12 mouse cellular contexts compared by ENCODE assay signal in genomic region chr13:95739651-95740050, GRCm38 (mm10). TPM values are rescaled to one million over a fixed set of nuclear protein-coding genes. Genes with fewer than 3 reads are reported as not detected.
A peak's percentile ranks its signal among the peaks of the same experiment; 100 is the strongest.
DNase-seq lines count a peak whose midpoint lies in the region; ATAC-seq and TF ChIP-seq lines count a peak whose summit lies in the region.
"Had no signal": no experiment of that assay in that cellular context is flagged by ENCODE, and none has a peak within 500 bp of the region (broad histone marks: within the 10 kb centered on the region; RNA-seq: fewer than 3 reads in every experiment).

No protein-coding gene starts in this region.

- TF ChIP-seq POLR2A in kidney, adult 2 months (IDR thresholded peaks at IDR 0.05; ENCODE audit: low read depth, low read length), result no peak

- peak; percentile 18 for DNase-seq in adrenal gland, postnatal 14 days
- DNase-seq in adrenal gland, postnatal 25 days, result no peak
- DNase-seq in kidney, adult 2 months, result peak; percentile 18
- peak; percentile 7 for DNase-seq in thymus, postnatal 25 days
- no peak for DNase-seq in thymus, adult 18-20 months
- DNase-seq in natural killer cell, adult 2 months (ENCODE audit: low spot score in 2 of 2), result no peak
- no peak for DNase-seq in testis, postnatal 14 days (ENCODE audit: low spot score)
- DNase-seq: heart, postnatal 36 days; liver had no signal

- no peaks in the 10 kb centered on the region for H3K27me3 ChIP-seq in kidney, adult 2 months (replicated peaks; ENCODE audit: control insufficient read depth, insufficient read depth, low read length)
- no peaks in the 10 kb centered on the region for H3K27me3 ChIP-seq in kidney, embryonic 14.5 days (ENCODE audit: control insufficient read depth, insufficient read depth, low read length)
- H3K27me3 ChIP-seq: neural tube, embryonic 12.5 days; stomach, embryonic 15.5 days had no signal

- no peak overlapping the region for H3K4me2 ChIP-seq in kidney, embryonic 14.5 days (replicated peaks; ENCODE audit: low read depth, low read length)
- H3K4me2 ChIP-seq: neural tube, embryonic 12.5 days; stomach, embryonic 15.5 days had no signal

- 76% methylated on average over 5 of the region's 5 CpGs for WGBS in kidney, adult 2 months
- WGBS in kidney, embryonic 14.5 days, result 74% methylated on average over 5 of the region's 5 CpGs

- no peaks in the 10 kb centered on the region for H3K4me1 ChIP-seq in kidney, adult 2 months (ENCODE audit: control insufficient read depth, insufficient read depth, low read length)
- H3K4me1 ChIP-seq in kidney, embryonic 14.5 days (ENCODE audit: control insufficient read depth, insufficient read depth, low read length), result peaks cover 6% of the 10 kb centered on the region; the same call in 1 of the 2 replicates
- H3K4me1 ChIP-seq: neural tube, embryonic 12.5 days had no signal

- H3K9me3 ChIP-seq in kidney, embryonic 14.5 days (ENCODE audit: control insufficient read depth, low read length), result no peaks in the 10 kb centered on the region
- H3K9me3 ChIP-seq: neural tube, embryonic 12.5 days; stomach, embryonic 15.5 days had no signal

- H3K4me3 ChIP-seq in kidney, adult 2 months (ENCODE audit: insufficient read depth, low read depth, low read length), result no peak overlapping the region
- no peak overlapping the region for H3K4me3 ChIP-seq in kidney, embryonic 14.5 days (ENCODE audit: low read length)
- H3K4me3 ChIP-seq: neural tube, embryonic 12.5 days; stomach, embryonic 15.5 days had no signal

- TF ChIP-seq CTCF in kidney, adult 2 months (conservative IDR thresholded peaks at IDR 0.05; ENCODE audit: insufficient read depth, insufficient read length, low read depth, low read length), result no peak

- no peak for ATAC-seq in kidney, embryonic 14.5 days (ENCODE audit: low FRiP score, low TSS enrichment)

- H3K9ac ChIP-seq in kidney, embryonic 14.5 days (ENCODE audit: low read depth, low read length), result no peak overlapping the region
- H3K9ac ChIP-seq: neural tube, embryonic 12.5 days; stomach, embryonic 15.5 days had no signal

- H3K36me3 ChIP-seq in kidney, adult 2 months (ENCODE audit: control insufficient read depth, insufficient read depth, low read length), result no peaks in the 10 kb centered on the region
- no peaks in the 10 kb centered on the region for H3K36me3 ChIP-seq in kidney, embryonic 14.5 days (ENCODE audit: control insufficient read depth, insufficient read depth, low read length)
- H3K36me3 ChIP-seq: neural tube, embryonic 12.5 days; stomach, embryonic 15.5 days had no signal

- H3K27ac ChIP-seq in kidney, adult 2 months (ENCODE audit: insufficient read depth, low read depth, low read length), result no peak overlapping the region
- H3K27ac ChIP-seq in kidney, embryonic 14.5 days (ENCODE audit: low read depth, low read length), result no peak overlapping the region
- H3K27ac ChIP-seq: neural tube, embryonic 12.5 days; stomach, embryonic 15.5 days had no signal

RNA-seq across cellular contexts. Expression of gene F2rl2, which starts 43.0 kb away (rescaled TPM):
- total RNA-seq in adrenal gland, postnatal 14 days (2021), result 0.38 and 0.48 TPM in 2 replicates
- total RNA-seq in adrenal gland, postnatal 25 days (2021), result not detected in 2 replicates
- polyA plus RNA-seq in kidney, adult 2 months (2012; rRNA removed), result 0.20 and 0.28 TPM in 2 replicates
- 0.41 and 0.54 TPM in 2 replicates for polyA plus RNA-seq in kidney, embryonic 14.5 days (2014; fragmentation: Nextera tagmentation; extraction: Ambion mirVana)

Comparison
In these comparisons a context has a peak if more than half of its experiments do, and no peak if none do; other contexts are left out.
1. DNase-seq: peak in adrenal gland, postnatal 14 days (single experiment), kidney, adult 2 months (single experiment) and thymus, postnatal 25 days (single experiment); none in adrenal gland, postnatal 25 days (single experiment), thymus, adult 18-20 months (0 of 2), natural killer cell, adult 2 months (0 of 2) and testis, postnatal 14 days (single experiment).